Comparison of ENCODE assay signal across 20 mouse cellular contexts in the genomic region with DNA sequence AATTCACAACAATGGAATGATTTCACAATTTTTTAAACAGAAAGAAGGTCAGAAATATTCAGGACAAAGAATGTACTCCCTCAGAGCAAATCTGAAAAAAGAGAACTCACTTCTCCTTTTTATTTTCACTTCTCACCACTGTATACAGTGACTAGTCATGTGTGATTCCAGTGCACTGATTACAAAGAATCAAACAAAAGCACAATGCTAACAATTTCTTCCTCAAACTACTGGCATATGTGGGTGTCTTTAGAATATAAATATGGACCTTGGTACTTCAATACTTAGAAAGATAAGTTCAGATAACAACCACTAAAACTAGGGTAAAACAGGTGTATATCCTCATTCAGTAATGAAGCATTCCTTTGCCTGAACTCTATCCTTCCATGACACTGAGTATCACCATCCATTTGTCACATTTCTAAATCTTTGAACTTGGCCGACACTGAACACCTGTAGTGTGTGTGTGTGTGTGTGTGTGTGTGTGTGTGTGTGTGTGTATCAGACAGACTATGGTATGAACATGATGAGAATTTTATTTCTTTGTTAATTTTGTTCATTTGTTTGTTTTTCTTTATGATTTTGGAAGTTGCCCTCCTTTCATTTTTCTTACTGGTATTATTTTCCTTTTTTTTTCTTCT. TPM values are rescaled to one million over a fixed set of nuclear protein-coding genes. Genes with fewer than 3 reads are reported as not detected.
"Had no signal": no experiment of that assay in that cellular context is flagged by ENCODE, and none has a peak within 500 bp of the region (broad histone marks: within the 10 kb centered on the region; RNA-seq: fewer than 3 reads in every experiment).

No protein-coding gene starts in this region.

- H3K27ac ChIP-seq: limb, embryonic 15.5 days; liver, embryonic 14.5 days; midbrain, embryonic 10.5 days; neural tube, embryonic 13.5 days; stomach, postnatal 0 days had no signal

- H3K27me3 ChIP-seq: limb, embryonic 15.5 days; neural tube, embryonic 13.5 days had no signal

- H3K4me1 ChIP-seq: limb, embryonic 15.5 days; midbrain, embryonic 10.5 days; neural tube, embryonic 13.5 days had no signal

- DNase-seq: kidney, adult 9 months; kidney, postnatal 10 days; layer of hippocampus, postnatal 36 days; lung, adult 2 months; midbrain, embryonic 14.5 days; right cerebral cortex, adult 18-20 months; right cerebral cortex, postnatal 25 days; thymus, postnatal 4 days had no signal

- H3K4me2 ChIP-seq: limb, embryonic 15.5 days; neural tube, embryonic 13.5 days had no signal

- H3K4me3 ChIP-seq: limb, embryonic 15.5 days; midbrain, embryonic 10.5 days; neural tube, embryonic 13.5 days had no signal

- ATAC-seq: inflammation-experienced regulatory T-cells, adult 6 months; intestine, postnatal 0 days; lung, postnatal 0 days had no signal

- H3K36me3 ChIP-seq: limb, embryonic 15.5 days; midbrain, embryonic 10.5 days; neural tube, embryonic 13.5 days had no signal

- H3K9ac ChIP-seq: limb, embryonic 15.5 days; liver, embryonic 14.5 days; neural tube, embryonic 13.5 days had no signal

RNA-seq across cellular contexts. Expression of gene Chil4, which starts 2.4 kb away (rescaled TPM):
- total RNA-seq: layer of hippocampus, postnatal 36 days; left cerebral cortex, adult 8-10 months; left cerebral cortex, postnatal 25 days had no signal
- polyA plus RNA-seq: inflammation-experienced regulatory T-cells, adult 6 months; intestine, postnatal 0 days; limb, embryonic 11.5 days; limb, embryonic 15.5 days; liver, embryonic 14.5 days; lung, postnatal 0 days; midbrain, embryonic 10.5 days; midbrain, embryonic 14.5 days; neural tube, embryonic 13.5 days; small intestine, adult 2 months had no signal

RNA-seq across cellular contexts. Expression of gene Chil3, which starts 54.4 kb away (rescaled TPM):
- total RNA-seq: layer of hippocampus, postnatal 36 days; left cerebral cortex, adult 8-10 months; left cerebral cortex, postnatal 25 days had no signal
- polyA plus RNA-seq: inflammation-experienced regulatory T-cells, adult 6 months; limb, embryonic 11.5 days; midbrain, embryonic 10.5 days; midbrain, embryonic 14.5 days; neural tube, embryonic 13.5 days; small intestine, adult 2 months had no signal
